Mouse (Mus musculus) limb, embryonic 15.5 days (tissue): ENCODE data around the gene Map3k21. TPM values are rescaled to one million over a fixed set of nuclear protein-coding genes. Genes with fewer than 3 reads are reported as not detected.

Experiments
- ATAC-seq: fragments of 200-750 bp; cut with Nextera tagmentation; 2 replicates; pipeline ENCODE4 v1.8.0; 2017; ENCODE audit warnings: low read depth, moderate TSS enrichment; ENCODE audit not compliant: insufficient number of reproducible peaks, low FRiP score, low TSS enrichment
- H3K27ac ChIP-seq: fragments of 300-500 bp; sonication (generic); 2 replicates; pipeline ENCODE4 v1.5.1; 2015; ENCODE audit warnings: moderate library complexity, mild to moderate bottlenecking, inconsistent platforms
- H3K27me3 ChIP-seq: fragments of 300-500 bp; sonication (generic); 2 replicates; pipeline ENCODE4 v1.6.1; 2015; ENCODE audit warnings: inconsistent platforms
- H3K36me3 ChIP-seq: fragments of 300-500 bp; sonication (generic); 2 replicates; pipeline ENCODE4 v1.6.1; 2015; ENCODE audit warnings: inconsistent platforms
- H3K4me1 ChIP-seq: fragments of 300-500 bp; sonication (generic); 2 replicates; pipeline ENCODE4 v1.6.1; 2015; ENCODE audit warnings: inconsistent platforms
- H3K4me2 ChIP-seq: fragments of 300-500 bp; sonication (generic); 2 replicates; pipeline ENCODE4 v1.6.1; 2015; ENCODE audit warnings: mild to moderate bottlenecking, inconsistent platforms
- H3K4me3 ChIP-seq: fragments of 300-500 bp; sonication (generic); 2 replicates; pipeline ENCODE4 v1.5.1; 2015; ENCODE audit warnings: mild to moderate bottlenecking, inconsistent platforms
- H3K9ac ChIP-seq: fragments of 300-500 bp; sonication (generic); 2 replicates; pipeline ENCODE4 v1.6.1; 2015; ENCODE audit warnings: inconsistent platforms
- H3K9me3 ChIP-seq: fragments of 300-500 bp; sonication (generic); 2 replicates; pipeline ENCODE4 v1.6.1; 2016; ENCODE audit warnings: inconsistent platforms
- WGBS: fragments of 180-500 bp; shearing (Covaris S2); methylation state at CpG from one replicate; pipeline ENCODE4 v1.1.7; 2015; 5-methylcytosine and 5-hydroxymethylcytosine counted together
- polyA plus RNA-seq: library from polyadenylated mRNA; unstranded; fragments of >200 nt; fragmentation: Nextera tagmentation; extraction: Ambion mirVana; gene quantifications from 2 replicates; pipeline ENCODE4 v1.2.1, GENCODE M21; 2015

Gene Map3k21
- polyA plus RNA-seq, 1 experiment from 2014 or later = 0.27 TPM

DNA sequence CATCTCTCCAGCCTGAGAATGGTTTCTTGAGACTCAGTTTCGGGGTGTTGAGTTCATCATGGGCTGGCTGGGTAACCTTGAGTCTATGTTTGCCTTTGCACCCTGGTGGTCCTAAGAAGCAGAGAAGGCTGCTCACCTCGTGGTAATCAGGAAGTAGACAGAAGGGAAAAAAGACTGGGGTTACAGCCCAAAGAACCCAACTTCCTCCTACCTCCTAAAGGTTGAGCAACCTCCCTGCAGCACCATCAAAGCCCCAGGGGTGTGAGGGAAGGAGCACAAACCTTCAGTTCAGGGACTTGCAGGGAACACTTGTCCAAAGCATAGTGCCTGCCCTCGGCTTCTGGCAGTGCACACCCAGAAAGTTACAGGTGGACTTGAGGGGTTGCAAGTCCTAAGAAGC, 73.3 kb downstream of the Map3k21 start:
- WGBS = 67% methylated on average over 3 of the region's 3 CpGs

DNA sequence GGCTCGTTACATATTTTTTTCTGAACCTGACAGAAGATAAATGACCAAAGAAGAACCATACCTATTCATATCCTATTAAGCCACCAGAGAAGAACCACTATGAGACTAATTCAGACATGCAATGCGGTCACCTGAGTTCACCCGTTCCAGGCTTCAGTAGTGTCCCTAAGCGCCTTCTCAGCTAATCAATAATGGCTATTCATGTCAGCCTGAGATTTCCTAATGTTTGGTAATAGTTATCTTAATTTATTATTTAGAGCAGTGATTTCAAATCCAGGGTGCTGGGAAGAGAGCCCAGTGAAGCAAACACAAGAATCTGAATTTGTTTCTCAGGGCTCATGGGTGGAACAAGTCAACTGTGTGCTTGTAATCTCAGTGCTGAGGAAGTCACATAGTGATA, 73.9 kb downstream of the Map3k21 start:
- Histone ChIP-seq H3K4me2 (no peak overlapping the region), H3K36me3 (no peaks in the 10 kb centered on the region), H3K27ac (no peak overlapping the region), H3K9ac (no peak overlapping the region), H3K27me3 (peaks cover 4% of the 10 kb centered on the region; the same call in 1 of the 2 replicates), H3K4me3 (no peak overlapping the region), H3K9me3 (no peaks in the 10 kb centered on the region), H3K4me1 (no peaks in the 10 kb centered on the region)
- no peak for ATAC-seq
- 90% methylated on average over 4 of the region's 4 CpGs for WGBS

More for the DNA sequence above, 73.3 kb downstream of the Map3k21 start:
- Histone ChIP-seq H3K27ac (no peak overlapping the region), H3K9me3 (no peaks in the 10 kb centered on the region), H3K27me3 (peaks cover 4% of the 10 kb centered on the region; the same call in 1 of the 2 replicates), H3K4me1 (no peaks in the 10 kb centered on the region), H3K4me2 (no peak overlapping the region), H3K4me3 (no peak overlapping the region), H3K36me3 (no peaks in the 10 kb centered on the region), H3K9ac (no peak overlapping the region)
- no peak for ATAC-seq

DNA sequence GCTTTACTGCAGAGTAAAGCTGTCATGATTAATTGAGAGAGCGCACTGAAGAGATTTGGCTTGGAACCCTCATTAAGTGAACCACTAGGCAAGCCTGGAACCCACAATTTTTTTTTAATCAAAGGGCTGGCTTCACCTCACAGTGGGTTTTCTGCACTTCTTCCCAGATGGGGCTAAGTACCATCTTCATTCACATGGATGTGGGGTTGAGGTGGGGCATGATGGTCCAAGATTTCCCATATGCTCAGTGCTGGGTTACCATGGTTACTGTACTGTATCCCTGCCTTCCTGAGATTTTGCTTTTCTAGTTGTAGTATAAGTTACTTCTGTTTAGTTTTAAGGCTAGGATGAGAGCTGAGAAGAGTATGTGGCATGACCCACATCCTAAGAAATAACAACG, 75.1 kb downstream of the Map3k21 start:
- Histone ChIP-seq H3K9me3 (no peaks in the 10 kb centered on the region), H3K4me3 (no peak overlapping the region), H3K9ac (no peak overlapping the region), H3K36me3 (no peaks in the 10 kb centered on the region), H3K27me3 (peaks cover 6% of the 10 kb centered on the region; the same call in 1 of the 2 replicates), H3K4me1 (no peaks in the 10 kb centered on the region), H3K4me2 (no peak overlapping the region), H3K27ac (no peak overlapping the region)
- no peak for ATAC-seq
- WGBS = 92% methylated on average over 2 of the region's 2 CpGs

DNA sequence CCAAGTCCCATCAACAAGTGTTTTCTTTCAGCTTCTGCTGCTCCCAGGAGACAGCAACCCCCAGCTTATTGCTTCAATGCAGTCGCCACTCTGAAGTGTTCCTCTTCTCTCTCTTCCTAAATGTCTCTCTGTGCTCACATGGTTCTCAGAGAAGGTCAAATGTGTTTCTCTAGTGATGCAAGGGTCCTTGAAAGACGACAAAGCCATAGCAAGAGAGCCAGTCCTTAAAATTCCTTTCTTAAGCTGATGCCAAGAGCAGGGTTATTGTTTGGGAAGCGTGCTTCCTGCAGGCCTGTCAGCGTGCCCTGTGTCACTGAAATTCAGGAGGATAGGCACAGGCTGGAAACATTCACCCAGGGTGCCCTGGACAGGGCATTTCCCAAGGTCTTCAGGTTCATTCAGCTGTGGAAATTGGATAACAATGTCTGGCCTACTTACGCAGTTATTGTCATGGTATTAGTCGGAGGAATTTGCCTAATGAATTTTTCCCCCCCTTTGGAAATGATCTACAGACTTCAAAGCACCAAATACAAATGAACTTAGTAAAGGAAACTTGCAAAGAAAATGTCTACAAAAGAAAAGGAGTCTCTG, 76.8 kb downstream of the Map3k21 start:
- Histone ChIP-seq H3K27me3 (peaks cover 6% of the 10 kb centered on the region; the same call in 1 of the 2 replicates), H3K4me2 (no peak overlapping the region), H3K4me3 (no peak overlapping the region), H3K9ac (no peak overlapping the region), H3K4me1 (no peaks in the 10 kb centered on the region), H3K9me3 (no peaks in the 10 kb centered on the region), H3K27ac (no peak overlapping the region), H3K36me3 (no peaks in the 10 kb centered on the region)
- ATAC-seq = no peak
- 67% methylated on average over 6 of the region's 6 CpGs for WGBS

DNA sequence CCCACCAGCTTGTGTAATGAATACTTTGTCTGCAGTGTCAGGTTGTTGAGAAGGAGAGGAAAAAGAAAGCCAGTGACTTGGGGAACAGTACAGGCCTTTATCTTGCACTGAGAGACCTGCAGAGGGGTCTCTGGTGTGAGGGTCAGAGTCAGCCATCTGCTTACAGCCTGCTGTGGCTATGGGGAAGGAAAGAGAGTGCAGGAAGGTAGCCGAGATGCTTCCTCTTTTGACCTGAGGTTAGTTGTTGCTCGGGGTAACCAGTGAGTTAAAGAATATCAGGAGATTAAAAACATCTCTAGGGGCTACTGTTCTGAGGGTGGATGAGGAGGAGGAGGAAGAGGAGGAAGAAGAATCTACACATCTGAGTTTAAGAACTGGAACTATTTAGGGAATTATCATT, 77.7 kb downstream of the Map3k21 start:
- Histone ChIP-seq H3K4me2 (no peak overlapping the region), H3K9ac (no peak overlapping the region), H3K9me3 (no peaks in the 10 kb centered on the region), H3K4me3 (no peak overlapping the region), H3K27me3 (peaks cover 6% of the 10 kb centered on the region), H3K27ac (no peak overlapping the region), H3K4me1 (no peaks in the 10 kb centered on the region), H3K36me3 (no peaks in the 10 kb centered on the region)
- 64% methylated on average over 2 of the region's 2 CpGs for WGBS
- ATAC-seq = no peak

DNA sequence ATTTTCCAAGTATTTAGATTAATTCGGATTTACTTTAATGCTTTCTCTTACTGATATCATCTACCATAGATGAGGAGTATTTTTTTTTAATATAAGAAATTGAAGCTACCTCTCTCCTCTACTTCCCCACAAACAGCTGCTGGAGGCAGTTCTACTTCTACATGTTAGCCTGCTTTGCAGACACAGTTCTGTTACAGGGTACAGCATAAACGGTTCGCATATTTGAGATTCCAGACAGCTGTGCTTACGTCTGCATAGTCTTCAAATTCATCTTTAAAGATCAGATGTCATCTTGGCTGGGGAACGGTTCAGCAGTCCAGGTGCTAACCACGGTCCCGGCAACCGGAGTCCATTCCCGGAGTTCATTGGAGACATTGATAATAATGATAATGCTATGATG, 83.4 kb downstream of the Map3k21 start:
- 32% methylated on average over 9 of the region's 9 CpGs for WGBS
- Histone ChIP-seq H3K4me3 (no peak overlapping the region), H3K27ac (no peak overlapping the region), H3K27me3 (peaks cover 8% of the 10 kb centered on the region), H3K9ac (no peak overlapping the region), H3K36me3 (no peaks in the 10 kb centered on the region), H3K9me3 (no peaks in the 10 kb centered on the region), H3K4me1 (peaks cover 31% of the 10 kb centered on the region), H3K4me2 (no peak overlapping the region)
- ATAC-seq = no peak

DNA sequence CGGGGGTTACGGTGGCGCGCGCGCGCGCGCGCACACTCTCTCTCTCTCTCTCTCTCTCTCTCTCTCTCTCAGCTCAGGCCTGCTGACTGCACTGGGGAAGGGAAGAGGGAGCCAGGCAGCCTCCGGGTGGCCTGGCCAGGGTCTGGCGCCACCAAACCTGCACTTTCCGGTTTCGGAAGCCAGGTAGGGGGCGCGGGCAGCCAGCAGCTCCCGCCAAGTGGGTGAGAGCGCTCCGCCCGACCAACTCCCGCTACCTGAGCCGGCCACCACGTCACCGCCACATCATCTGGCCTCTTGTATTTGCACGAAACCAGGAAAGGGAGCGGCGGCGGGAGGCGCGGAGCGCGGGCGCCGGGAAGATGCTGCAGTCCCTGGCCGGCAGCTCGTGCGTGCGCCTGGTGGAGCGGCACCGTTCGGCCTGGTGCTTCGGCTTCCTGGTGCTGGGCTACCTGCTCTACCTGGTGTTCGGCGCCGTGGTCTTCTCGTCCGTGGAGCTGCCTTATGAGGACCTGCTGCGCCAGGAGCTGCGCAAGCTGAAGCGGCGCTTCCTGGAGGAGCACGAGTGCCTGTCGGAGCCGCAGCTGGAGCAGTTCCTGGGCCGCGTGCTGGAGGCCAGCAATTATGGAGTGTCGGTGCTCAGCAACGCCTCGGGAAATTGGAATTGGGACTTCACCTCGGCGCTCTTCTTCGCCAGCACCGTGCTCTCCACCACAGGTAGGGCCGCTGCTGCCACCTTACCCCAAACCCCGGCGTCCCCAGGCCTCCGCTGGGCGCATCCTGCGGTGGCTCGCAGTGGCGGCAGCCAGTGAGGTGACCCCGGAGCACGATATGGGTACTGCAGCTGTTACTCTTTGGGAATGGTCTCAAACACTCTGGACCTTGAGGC, 85.1 kb downstream of the Map3k21 start, which contains the start of gene Kcnk1:
TSS of gene Kcnk1 (plus strand) at position 70 of the 886 bp plus-strand sequence.
- H3K9ac ChIP-seq = peak within 1 kb of the TSS; percentile 54
- H3K9me3 ChIP-seq = no peaks in the 10 kb centered on the region
- peak within 1 kb of the TSS; percentile 64 for H3K4me3 ChIP-seq
- ATAC-seq = peak; percentile 27; the same call in 1 of the 2 replicates
- H3K4me1 ChIP-seq = peaks cover 31% of the 10 kb centered on the region
- H3K4me2 ChIP-seq = peak within 1 kb of the TSS; percentile 89
- no peaks in the 10 kb centered on the region for H3K36me3 ChIP-seq
- H3K27me3 ChIP-seq = peaks cover 6% of the 10 kb centered on the region
- under 1% methylated on average over 70 of the region's 73 CpGs for WGBS
- H3K27ac ChIP-seq = peak within 1 kb of the TSS; percentile 70

DNA sequence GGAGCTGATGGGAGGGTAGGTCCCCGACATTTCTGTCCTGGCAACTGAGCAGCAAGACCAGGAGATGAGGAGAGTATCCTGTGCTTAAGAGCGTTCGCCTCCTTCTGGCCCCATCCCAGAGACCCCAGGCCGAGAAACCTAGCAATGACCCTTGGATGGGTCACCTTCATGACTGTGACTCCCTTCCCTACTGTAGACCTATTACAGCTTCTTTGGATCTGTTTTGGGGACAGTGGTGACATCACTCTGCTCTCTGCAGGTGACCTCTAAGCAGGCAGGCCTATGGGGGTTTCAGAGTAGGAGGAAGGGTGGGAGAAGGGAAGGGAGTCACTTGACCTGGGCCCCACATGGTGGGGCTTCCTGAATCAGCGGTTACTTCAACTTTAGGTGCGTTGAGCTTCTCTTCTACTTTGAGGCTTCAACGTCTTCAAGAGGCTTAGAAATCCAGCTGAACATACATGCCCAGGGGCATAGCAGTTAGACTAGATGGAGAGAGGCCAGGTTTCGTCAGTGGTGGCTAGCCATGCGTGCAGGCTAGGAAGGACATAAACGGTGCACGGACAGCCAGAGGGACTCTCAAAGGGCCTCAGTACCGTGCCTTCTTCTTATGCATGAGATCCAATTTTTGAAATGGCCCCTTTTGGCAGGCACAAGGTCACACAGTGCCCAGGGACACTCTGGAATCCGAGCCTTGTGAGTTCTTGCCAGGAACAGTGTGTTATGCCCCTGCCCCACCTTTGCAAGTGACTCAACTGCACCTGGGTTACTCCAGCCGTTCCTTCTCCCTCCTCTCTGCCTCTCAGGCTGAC, 86.0 kb downstream of the Map3k21 start:
- Histone ChIP-seq H3K9ac (peak overlapping the region; percentile 54), H3K9me3 (no peaks in the 10 kb centered on the region), H3K4me3 (peak overlapping the region; percentile 64), H3K4me2 (peak overlapping the region; percentile 89), H3K36me3 (0 out of 2 replicates have a peak, but pooled peaks cover 2% of the 10 kb centered on the region), H3K27ac (peak overlapping the region; percentile 38), H3K4me1 (peaks cover 31% of the 10 kb centered on the region), H3K27me3 (peaks cover 6% of the 10 kb centered on the region)
- ATAC-seq = no peak
- WGBS = 14% methylated on average over 14 of the region's 14 CpGs

DNA sequence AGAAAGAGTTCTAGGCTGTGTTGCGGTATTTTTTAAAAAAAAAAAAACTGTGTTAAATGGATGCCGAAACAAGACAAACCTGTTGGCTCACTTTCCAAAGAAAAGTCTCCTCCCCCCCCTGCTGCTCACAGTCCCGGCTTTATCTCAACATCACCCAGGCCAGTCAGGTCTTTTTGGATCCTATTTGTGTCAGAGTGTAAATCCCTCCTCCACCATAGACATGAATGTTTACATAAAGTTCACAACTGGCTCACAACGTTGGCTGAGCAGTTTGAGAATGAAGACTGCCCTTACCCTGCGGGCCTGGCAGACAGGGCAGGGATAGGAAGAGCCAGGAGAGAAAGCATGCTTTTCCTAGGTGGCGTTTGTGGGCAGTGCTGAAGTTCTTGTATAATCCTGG, 86.7 kb downstream of the Map3k21 start:
- WGBS = 26% methylated on average over 6 of the region's 6 CpGs
- Histone ChIP-seq H3K36me3 (0 out of 2 replicates have a peak, but pooled peaks cover 3% of the 10 kb centered on the region), H3K27ac (0 out of 2 replicates have a peak overlapping the region, but pooled peaks have one; percentile 38), H3K4me1 (peaks cover 31% of the 10 kb centered on the region), H3K9ac (no peak overlapping the region), H3K4me2 (peak overlapping the region; percentile 89), H3K9me3 (no peaks in the 10 kb centered on the region), H3K27me3 (peaks cover 6% of the 10 kb centered on the region), H3K4me3 (peak overlapping the region; percentile 64; the same call in 1 of the 2 replicates)
- ATAC-seq = no peak
